Mouse (Mus musculus) cerebellum, adult 2 months (tissue): ENCODE measurements at regions not wholly inside any gene's neighbourhood (a gene's known extent, or its start where the extent isn't known, plus 50 kb on each side); places are given as distances from the start of the nearest gene placed in this dataset.

ENCODE experiments used
- CTCF ChIP-seq: fragments of 200-500 bp; IDR thresholded peaks from 2 replicates; pipeline ENCODE4 v1.5.1; 2011; ENCODE audit warnings: low read depth, mild to moderate bottlenecking, control low read depth, low read length, moderate library complexity, borderline replicate concordance; ENCODE audit not compliant: insufficient read depth
- POLR2A ChIP-seq: fragments of 200-500 bp; IDR thresholded peaks from 2 replicates; pipeline ENCODE4 v1.6.1; 2011; ENCODE audit warnings: low read length, control low read depth, borderline replicate concordance; ENCODE audit not compliant: insufficient read depth

GRCm38 (mm10) chr17:66233451-66233951 lies 110.2 kb downstream of the Ddx11 start:
- TF ChIP-seq POLR2A = peak; percentile 37; the same call in 1 of the 2 replicates
- TF ChIP-seq CTCF = peak; percentile 37; the same call in 1 of the 2 replicates
